Mouse (Mus musculus): ENCODE data around the gene Znhit1. TPM values are rescaled to one million over a fixed set of nuclear protein-coding genes. Genes with fewer than 3 reads are reported as not detected.

Gene Znhit1
- polyA plus RNA-seq (2016; fragmentation: Nextera tagmentation; extraction: Ambion mirVana) = 108 and 113 TPM in 2 replicates

GRCm38 (mm10) chr5:136987934-136988271 is at the start of gene Znhit1:
Znhit1 (minus strand) TSS chr5:136988021.
- H3K9me3 ChIP-seq = no peaks in the 10 kb centered on the region
- H3K27me3 ChIP-seq (ENCODE audit: insufficient read depth, poor library complexity, severe bottlenecking) = no peaks in the 10 kb centered on the region
- H3K4me1 ChIP-seq (replicated peaks) = peaks cover 25% of the 10 kb centered on the region
- peak within 1 kb of the TSS; percentile 94 for H3K4me3 ChIP-seq
- 9% methylated on average over 12 of the region's 12 CpGs for WGBS
- peaks cover 52% of the 10 kb centered on the region for H3K36me3 ChIP-seq
- H3K27ac ChIP-seq = peak within 1 kb of the TSS; percentile 100
- DNase-seq (ENCODE audit: low spot score) = no peak

GRCm38 (mm10) chr5:137036211-137036610 is 48.4 kb upstream of the Znhit1 start:
- no peak for DNase-seq (ENCODE audit: low spot score)
- WGBS = 87% methylated on average over 13 of the region's 13 CpGs
- Histone ChIP-seq H3K9me3 (no peaks in the 10 kb centered on the region), H3K4me3 (no peak overlapping the region), H3K27me3 (ENCODE audit: insufficient read depth, poor library complexity, severe bottlenecking) (peaks cover 39% of the 10 kb centered on the region), H3K36me3 (peaks cover 62% of the 10 kb centered on the region), H3K4me1 (replicated peaks) (peaks cover 21% of the 10 kb centered on the region), H3K27ac (no peak overlapping the region)

GRCm38 (mm10) chr5:137032641-137033074 is 44.8 kb upstream of the Znhit1 start:
- WGBS = under 1% methylated on average over 46 of the region's 49 CpGs
- H3K4me3 ChIP-seq = peak overlapping the region; percentile 57
- H3K4me1 ChIP-seq (replicated peaks) = peaks cover 50% of the 10 kb centered on the region
- peak overlapping the region; percentile 46; the same call in 1 of the 2 replicates for H3K27ac ChIP-seq
- peak; percentile 92 for DNase-seq (ENCODE audit: low spot score)
- H3K36me3 ChIP-seq = peaks cover 28% of the 10 kb centered on the region
- no peaks in the 10 kb centered on the region for H3K9me3 ChIP-seq
- H3K27me3 ChIP-seq (ENCODE audit: insufficient read depth, poor library complexity, severe bottlenecking) = peaks cover 75% of the 10 kb centered on the region

GRCm38 (mm10) chr5:137032033-137032421 is 44.2 kb upstream of the Znhit1 start:
- H3K27ac ChIP-seq = peak overlapping the region; percentile 46; the same call in 1 of the 2 replicates
- DNase-seq (ENCODE audit: low spot score) = peak; percentile 50
- peak overlapping the region; percentile 57 for H3K4me3 ChIP-seq

GRCm38 (mm10) chr5:137031076-137032032 is 43.5 kb upstream of the Znhit1 start:
- WGBS = under 1% methylated on average over 78 of the region's 78 CpGs
- peak overlapping the region; percentile 46; the same call in 1 of the 2 replicates for H3K27ac ChIP-seq
- H3K9me3 ChIP-seq = no peaks in the 10 kb centered on the region
- DNase-seq (ENCODE audit: low spot score) = peak; percentile 18
- peak overlapping the region; percentile 57 for H3K4me3 ChIP-seq
- peaks cover 15% of the 10 kb centered on the region for H3K36me3 ChIP-seq
- H3K4me1 ChIP-seq (replicated peaks) = peaks cover 50% of the 10 kb centered on the region
- peaks cover 88% of the 10 kb centered on the region for H3K27me3 ChIP-seq (ENCODE audit: insufficient read depth, poor library complexity, severe bottlenecking)

More at GRCm38 (mm10) chr5:137032033-137032421, 44.2 kb upstream of the Znhit1 start:
- no peaks in the 10 kb centered on the region for H3K9me3 ChIP-seq
- H3K36me3 ChIP-seq = peaks cover 21% of the 10 kb centered on the region
- WGBS = under 1% methylated on average over 33 of the region's 33 CpGs
- peaks cover 81% of the 10 kb centered on the region for H3K27me3 ChIP-seq (ENCODE audit: insufficient read depth, poor library complexity, severe bottlenecking)
- peaks cover 50% of the 10 kb centered on the region for H3K4me1 ChIP-seq (replicated peaks)

GRCm38 (mm10) chr5:137030416-137030810 is 42.6 kb upstream of the Znhit1 start:
- peaks cover 5% of the 10 kb centered on the region for H3K36me3 ChIP-seq
- no peaks in the 10 kb centered on the region for H3K9me3 ChIP-seq
- H3K4me3 ChIP-seq = peak overlapping the region; percentile 57
- WGBS = 10% methylated on average over 22 of the region's 22 CpGs
- H3K27me3 ChIP-seq (ENCODE audit: insufficient read depth, poor library complexity, severe bottlenecking) = peaks cover 94% of the 10 kb centered on the region
- no peak for DNase-seq (ENCODE audit: low spot score)
- peaks cover 50% of the 10 kb centered on the region for H3K4me1 ChIP-seq (replicated peaks)
- H3K27ac ChIP-seq = no peak overlapping the region

GRCm38 (mm10) chr5:137029643-137030415 is 42.0 kb upstream of the Znhit1 start:
- Histone ChIP-seq H3K27ac (no peak overlapping the region), H3K4me3 (peak overlapping the region; percentile 57), H3K27me3 (ENCODE audit: insufficient read depth, poor library complexity, severe bottlenecking) (peaks cover 94% of the 10 kb centered on the region), H3K9me3 (no peaks in the 10 kb centered on the region), H3K36me3 (no peaks in the 10 kb centered on the region), H3K4me1 (replicated peaks) (peaks cover 55% of the 10 kb centered on the region)
- peak; percentile 98 for DNase-seq (ENCODE audit: low spot score)
- WGBS = under 1% methylated on average over 52 of the region's 52 CpGs

GRCm38 (mm10) chr5:137029273-137029585 is 41.4 kb upstream of the Znhit1 start:
- Histone ChIP-seq H3K9me3 (no peaks in the 10 kb centered on the region), H3K27ac (no peak overlapping the region), H3K36me3 (no peaks in the 10 kb centered on the region), H3K27me3 (ENCODE audit: insufficient read depth, poor library complexity, severe bottlenecking) (peaks cover 95% of the 10 kb centered on the region), H3K4me1 (replicated peaks) (peaks cover 57% of the 10 kb centered on the region), H3K4me3 (peak overlapping the region; percentile 57)
- 2% methylated on average over 8 of the region's 8 CpGs for WGBS
- no peak for DNase-seq (ENCODE audit: low spot score)

- no peak for DNase-seq (ENCODE audit: low spot score)
- Histone ChIP-seq H3K9me3 (no peaks in the 10 kb centered on the region), H3K36me3 (no peaks in the 10 kb centered on the region), H3K27ac (no peak overlapping the region), H3K4me1 (replicated peaks) (peaks cover 57% of the 10 kb centered on the region), H3K27me3 (ENCODE audit: insufficient read depth, poor library complexity, severe bottlenecking) (peaks cover 95% of the 10 kb centered on the region), H3K4me3 (peak overlapping the region; percentile 57)
- WGBS = 4% methylated on average over 29 of the region's 29 CpGs
These were observed 40.9 kb upstream of the Znhit1 start for GRCm38 (mm10) chr5:137028561-137029272.

- DNase-seq (ENCODE audit: low spot score) = no peak
- 34% methylated on average over 4 of the region's 4 CpGs for WGBS
- Histone ChIP-seq H3K27ac (no peak within 1 kb of the TSS), H3K36me3 (no peaks in the 10 kb centered on the region), H3K9me3 (no peaks in the 10 kb centered on the region), H3K27me3 (ENCODE audit: insufficient read depth, poor library complexity, severe bottlenecking) (peaks cover 74% of the 10 kb centered on the region), H3K4me1 (replicated peaks) (peaks cover 35% of the 10 kb centered on the region), H3K4me3 (peak within 1 kb of the TSS; percentile 32)
These were observed 38.3 kb upstream of the Znhit1 start, which contains the start of gene Vgf for GRCm38 (mm10) chr5:137026092-137026491. Vgf (plus strand) TSS chr5:137026392.

- H3K9me3 ChIP-seq = no peaks in the 10 kb centered on the region
- peak overlapping the region; percentile 32 for H3K4me3 ChIP-seq
- H3K4me1 ChIP-seq (replicated peaks) = peaks cover 25% of the 10 kb centered on the region
- H3K36me3 ChIP-seq = no peaks in the 10 kb centered on the region
- H3K27me3 ChIP-seq (ENCODE audit: insufficient read depth, poor library complexity, severe bottlenecking) = peaks cover 65% of the 10 kb centered on the region
- no peak overlapping the region for H3K27ac ChIP-seq
- peak; percentile 79 for DNase-seq (ENCODE audit: low spot score)
- under 1% methylated on average over 23 of the region's 23 CpGs for WGBS
These were observed 37.3 kb upstream of the Znhit1 start for GRCm38 (mm10) chr5:137025132-137025531.

- no peak for DNase-seq (ENCODE audit: low spot score)
- 60% methylated on average over 3 of the region's 3 CpGs for WGBS
These were observed 36.5 kb upstream of the Znhit1 start for GRCm38 (mm10) chr5:137024318-137024717.

More at GRCm38 (mm10) chr5:137024318-137024717, 36.5 kb upstream of the Znhit1 start:
- no peaks in the 10 kb centered on the region for H3K36me3 ChIP-seq
- H3K9me3 ChIP-seq = no peaks in the 10 kb centered on the region
- H3K27me3 ChIP-seq (ENCODE audit: insufficient read depth, poor library complexity, severe bottlenecking) = peaks cover 57% of the 10 kb centered on the region
- H3K27ac ChIP-seq = no peak overlapping the region
- H3K4me1 ChIP-seq (replicated peaks) = peaks cover 20% of the 10 kb centered on the region
- H3K4me3 ChIP-seq = no peak overlapping the region
